22 mouse cellular contexts compared by ENCODE assay signal in the genomic region with DNA sequence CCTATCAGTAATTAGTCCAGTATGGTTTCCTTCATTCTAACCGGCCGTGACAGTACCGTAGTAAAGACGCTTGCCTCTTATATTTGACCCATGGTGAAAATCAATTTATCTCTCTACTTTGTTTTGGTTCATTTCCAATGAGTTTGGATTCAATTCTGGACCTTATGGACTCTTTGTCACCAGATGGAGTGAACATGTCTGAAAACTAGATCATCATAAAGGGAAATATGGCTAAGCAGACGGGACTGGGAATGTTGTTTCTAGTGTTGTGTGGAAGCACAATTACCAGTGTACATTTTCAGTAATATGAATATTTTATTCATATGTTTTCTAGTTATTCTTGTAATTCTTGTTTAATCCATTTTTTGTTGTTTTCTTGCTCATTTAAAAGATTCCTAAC.
"Had no signal": no experiment of that assay in that cellular context is flagged by ENCODE, and none has a peak within 500 bp of the region (broad histone marks: within the 10 kb centered on the region; RNA-seq: fewer than 3 reads in every experiment).

No protein-coding gene starts in this region.

- H3K36me3 ChIP-seq: limb, embryonic 12.5 days; limb, embryonic 15.5 days; midbrain, embryonic 12.5 days; midbrain, embryonic 15.5 days; neural tube, embryonic 12.5 days; neural tube, embryonic 15.5 days had no signal

- H3K9me3 ChIP-seq: limb, embryonic 15.5 days; midbrain, embryonic 12.5 days; midbrain, embryonic 15.5 days; neural tube, embryonic 12.5 days; neural tube, embryonic 15.5 days had no signal

- DNase-seq: kidney, adult 2 months; kidney, postnatal 10 days; kidney, postnatal 36 days; left cerebral cortex, postnatal 4 days; liver, postnatal 0 days; right cerebral cortex, adult 18-20 months; right cerebral cortex, postnatal 14 days; right cerebral cortex, postnatal 4 days; thymus, postnatal 25 days had no signal

- H3K9ac ChIP-seq: limb, embryonic 12.5 days; limb, embryonic 15.5 days; liver, embryonic 14.5 days; liver, postnatal 0 days; lung, embryonic 14.5 days; midbrain, embryonic 12.5 days; midbrain, embryonic 15.5 days; neural tube, embryonic 12.5 days; neural tube, embryonic 15.5 days had no signal

- H3K4me2 ChIP-seq: limb, embryonic 12.5 days; limb, embryonic 15.5 days; liver, embryonic 11.5 days; lung, embryonic 14.5 days; midbrain, embryonic 12.5 days; midbrain, embryonic 15.5 days; neural tube, embryonic 12.5 days; neural tube, embryonic 15.5 days had no signal

- ATAC-seq: liver, postnatal 0 days; lung, postnatal 0 days; midbrain, embryonic 15.5 days had no signal

- H3K27me3 ChIP-seq: limb, embryonic 12.5 days; limb, embryonic 15.5 days; midbrain, embryonic 12.5 days; midbrain, embryonic 15.5 days; neural tube, embryonic 12.5 days; neural tube, embryonic 15.5 days had no signal

- H3K4me3 ChIP-seq: left cerebral cortex, adult 2 months; limb, embryonic 12.5 days; limb, embryonic 15.5 days; midbrain, embryonic 12.5 days; midbrain, embryonic 15.5 days; neural tube, embryonic 12.5 days; neural tube, embryonic 15.5 days had no signal

- H3K27ac ChIP-seq: left cerebral cortex, adult 2 months; limb, embryonic 12.5 days; limb, embryonic 15.5 days; liver, embryonic 14.5 days; macrophage; midbrain, embryonic 12.5 days; midbrain, embryonic 15.5 days; neural tube, embryonic 12.5 days; neural tube, embryonic 15.5 days; stomach, postnatal 0 days had no signal

- H3K4me1 ChIP-seq: limb, embryonic 12.5 days; limb, embryonic 15.5 days; midbrain, embryonic 12.5 days; midbrain, embryonic 15.5 days; neural tube, embryonic 12.5 days; neural tube, embryonic 15.5 days had no signal
